Mouse (Mus musculus): ENCODE measurements around the gene Cdh13.

Gene Cdh13

DNA sequence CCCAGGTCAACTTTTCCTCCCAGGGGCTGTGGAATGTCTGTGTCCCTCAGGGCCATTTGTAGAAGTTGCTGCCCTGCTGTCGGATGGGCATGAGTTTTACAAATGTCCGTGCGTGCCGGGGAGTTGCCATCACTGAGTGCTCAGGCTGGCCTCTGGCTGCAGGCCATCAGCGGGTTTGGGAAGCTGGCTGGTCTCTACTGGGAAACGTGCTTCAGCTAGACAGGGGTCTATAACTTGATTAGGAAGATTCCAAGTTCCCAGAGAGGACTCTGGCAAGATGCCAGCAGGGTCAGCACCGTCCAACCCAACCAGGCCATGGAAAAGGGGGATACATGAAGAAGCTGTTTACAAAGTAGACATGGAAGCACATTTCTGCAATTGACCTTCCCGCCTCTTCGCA is 163.0 kb downstream of the Cdh13 start:
- no peak for DNase-seq (ENCODE audit: low read depth, low spot score)

DNA sequence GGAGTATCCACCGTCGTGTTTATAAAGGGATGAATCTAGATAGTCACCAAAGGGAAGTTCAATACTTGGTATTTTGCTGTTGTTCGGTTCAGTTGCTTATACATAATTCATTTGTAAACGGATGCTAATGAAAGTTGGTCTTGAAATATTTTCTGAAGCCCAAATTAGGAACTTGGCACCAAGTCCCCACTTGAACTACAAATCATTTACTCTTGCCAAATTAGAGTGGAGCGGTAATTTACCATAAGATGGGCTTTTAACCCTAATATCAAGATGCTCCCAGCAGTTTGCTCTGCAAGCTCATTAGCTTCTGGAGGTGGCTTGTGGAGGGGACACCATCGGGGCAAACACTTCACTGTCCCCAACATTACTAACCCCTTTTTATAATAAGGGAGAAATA is 164.5 kb downstream of the Cdh13 start:
- DNase-seq (ENCODE audit: low read depth, low spot score), result no peak

DNA sequence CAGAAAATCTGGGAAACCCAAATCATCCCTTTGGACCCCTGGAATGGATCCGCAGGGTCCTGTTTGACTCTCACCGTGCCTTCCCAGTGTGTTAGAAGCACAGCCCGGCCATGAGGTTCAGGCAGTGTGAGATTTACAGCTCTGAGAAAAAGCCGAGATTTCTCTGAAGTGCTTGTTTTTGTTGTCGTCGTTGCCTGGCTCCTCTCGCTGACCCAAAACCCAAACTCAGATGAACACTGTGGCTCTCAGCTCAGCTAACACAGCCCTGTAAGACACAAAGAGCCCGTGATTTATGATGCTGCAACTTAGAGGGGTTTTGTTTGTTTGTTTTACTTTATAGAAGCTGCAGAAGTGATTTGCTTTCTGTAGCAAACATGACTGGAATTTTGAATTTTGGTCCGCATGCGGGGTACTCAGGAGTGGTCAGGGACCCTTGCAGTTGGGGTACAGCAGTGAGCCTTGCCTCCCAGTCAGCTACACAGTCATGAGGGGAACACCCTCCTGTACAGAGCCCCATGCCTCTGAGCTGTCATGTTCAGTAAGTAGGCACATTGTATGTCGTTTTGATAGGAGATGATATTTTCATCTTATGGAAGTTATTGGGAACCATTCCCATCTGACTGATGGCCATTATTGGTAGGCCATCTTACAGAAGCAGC is 169.0 kb downstream of the Cdh13 start:
- DNase-seq (ENCODE audit: low read depth, low spot score), result no peak

DNA sequence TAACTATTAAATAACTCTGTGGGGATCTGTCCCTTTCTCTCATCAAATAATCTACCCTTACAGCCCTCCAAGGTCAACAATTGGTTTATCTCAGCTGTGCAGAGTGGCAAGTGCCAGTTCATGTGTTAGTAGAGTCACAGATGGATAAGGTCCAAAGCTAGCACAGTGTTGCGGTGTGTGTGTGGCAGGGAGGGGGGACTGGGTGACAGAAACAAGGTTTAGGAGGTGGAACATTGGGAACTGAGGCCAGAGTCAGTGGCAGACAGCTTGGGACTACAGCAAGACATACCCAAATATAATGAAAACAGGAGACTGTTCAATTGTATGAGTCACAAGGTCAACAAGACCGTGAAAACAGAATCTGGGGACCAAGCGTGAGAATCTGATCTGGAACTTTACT is 171.7 kb downstream of the Cdh13 start:
- no peak for DNase-seq (ENCODE audit: low read depth, low spot score)

DNA sequence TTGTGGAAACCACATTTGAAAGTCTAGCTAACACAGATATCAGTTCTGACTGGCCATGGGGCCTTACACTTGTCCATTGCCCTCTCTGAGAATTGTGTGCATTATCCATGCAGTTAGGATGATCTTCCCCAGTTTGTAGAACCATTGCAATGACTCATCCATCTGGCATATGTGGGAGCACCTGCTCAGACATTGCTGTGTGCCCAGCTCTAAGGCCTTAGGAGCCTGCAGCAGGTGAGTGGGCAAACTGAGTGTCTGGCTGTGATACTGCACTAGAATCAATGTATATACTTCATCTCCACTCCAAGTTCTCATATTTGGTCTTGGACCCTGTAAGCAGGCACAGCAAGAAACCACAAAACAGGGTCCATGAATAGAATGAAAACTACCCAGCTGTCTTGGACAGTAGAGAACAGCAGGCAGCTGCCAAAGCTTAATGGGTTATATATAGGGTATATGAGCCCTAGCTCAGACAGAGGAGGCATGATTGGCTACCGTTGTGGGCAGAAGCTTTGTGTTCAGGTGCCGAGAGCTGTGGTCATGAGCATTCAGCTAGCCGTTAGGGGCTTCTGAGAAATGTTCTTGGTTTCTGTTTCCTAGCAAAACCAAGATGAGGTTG is 181.9 kb downstream of the Cdh13 start:
- DNase-seq (ENCODE audit: low read depth, low spot score), result no peak

DNA sequence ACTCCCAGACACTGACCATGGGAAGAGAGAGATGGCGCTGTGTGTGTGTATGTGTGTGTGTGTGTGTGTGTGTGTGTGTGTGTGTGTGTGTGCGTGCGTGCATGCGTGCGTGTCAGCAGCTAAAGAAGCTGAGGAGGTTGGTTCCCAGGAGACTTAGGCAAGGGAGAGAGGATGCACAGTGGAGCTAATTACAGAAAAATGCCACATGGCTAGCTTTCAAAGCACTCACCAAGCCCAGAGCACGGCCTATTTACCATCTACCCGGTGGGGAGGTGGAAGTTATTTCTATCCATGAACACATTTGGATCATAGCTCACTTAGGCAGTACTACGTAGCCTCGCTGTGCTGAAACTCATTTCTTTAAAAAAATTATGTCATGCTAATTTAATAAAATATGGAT is 194.1 kb downstream of the Cdh13 start:
- DNase-seq (ENCODE audit: low read depth, low spot score), result no peak

DNA sequence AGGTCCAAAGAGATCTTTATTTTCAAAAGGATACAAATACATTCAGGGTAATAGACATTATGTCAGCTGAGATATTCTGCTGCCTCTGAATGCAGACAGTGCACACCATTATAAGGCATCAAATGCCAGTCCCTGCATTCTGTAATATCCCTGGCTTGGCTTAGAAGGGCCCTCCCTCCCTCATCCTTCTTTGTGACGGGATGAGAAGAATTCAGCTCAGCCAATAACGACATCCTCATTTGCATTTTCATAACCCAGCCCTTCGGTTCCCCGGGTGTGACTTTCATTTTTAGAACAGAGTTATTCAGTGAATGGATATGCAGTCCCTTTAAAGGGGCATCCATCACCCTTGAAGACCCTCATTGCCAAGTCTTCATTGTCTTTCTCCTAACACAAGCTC is 205.2 kb downstream of the Cdh13 start:
- no peak for DNase-seq (ENCODE audit: low read depth, low spot score)

DNA sequence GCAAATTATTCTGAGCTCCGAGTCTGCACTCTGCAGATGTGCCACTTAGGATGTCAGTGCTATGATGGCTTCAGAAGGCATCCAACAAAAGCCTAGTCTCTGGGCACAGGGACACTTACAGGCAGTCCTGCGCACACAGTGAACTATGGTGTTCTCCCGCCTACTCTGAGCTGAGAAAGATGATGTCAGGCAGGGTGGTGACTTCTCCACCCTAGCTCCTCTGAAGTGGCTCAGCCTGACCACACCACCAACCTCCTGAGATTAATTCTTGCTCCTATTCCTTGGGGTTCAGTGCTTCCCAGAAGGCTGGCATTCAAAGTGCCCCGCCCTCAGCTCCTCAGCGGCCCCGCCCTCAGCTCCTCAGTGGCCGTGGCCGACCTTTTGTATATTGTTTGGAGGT is 219.0 kb downstream of the Cdh13 start:
- DNase-seq (ENCODE audit: low read depth, low spot score), result no peak

DNA sequence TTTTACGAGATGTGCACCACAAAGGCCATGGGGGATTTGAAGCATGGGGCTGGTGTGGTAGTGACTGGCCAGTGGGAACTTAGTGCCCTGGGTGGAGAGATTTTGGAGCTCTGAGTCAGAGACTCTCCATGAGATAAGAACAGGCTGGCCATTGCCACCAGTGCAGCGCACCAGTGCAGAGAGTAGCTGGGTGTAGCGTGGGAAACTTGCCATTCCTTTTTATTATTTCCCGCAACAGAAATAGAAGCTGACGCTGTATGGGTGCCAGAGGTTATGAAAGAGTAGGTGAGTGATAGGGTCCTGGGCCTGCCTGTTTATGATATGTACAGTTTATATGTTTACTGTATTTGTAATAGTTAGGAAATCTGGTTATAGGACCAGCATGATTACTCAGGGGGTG is 225.9 kb downstream of the Cdh13 start:
- DNase-seq (ENCODE audit: low read depth, low spot score), result no peak

DNA sequence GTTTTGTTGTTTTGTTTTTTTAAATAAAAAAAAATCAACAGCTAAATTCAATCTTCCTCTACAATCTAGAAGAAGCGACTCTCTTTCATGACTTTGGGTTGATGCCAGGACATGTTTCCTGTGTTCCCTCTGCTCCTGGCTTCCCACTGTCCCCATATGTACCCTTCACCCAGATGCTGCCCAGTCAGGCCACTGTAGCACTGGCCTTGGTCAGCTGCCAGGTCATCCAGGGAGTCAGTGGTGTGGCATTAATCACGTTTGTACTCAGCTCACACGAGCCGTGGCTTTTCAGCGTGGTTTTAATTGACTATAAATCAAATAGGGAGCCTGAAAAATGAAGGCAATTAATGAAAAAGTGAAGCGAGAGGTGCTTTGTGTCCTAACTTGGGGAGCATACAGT is 229.7 kb downstream of the Cdh13 start:
- no peak for DNase-seq (ENCODE audit: low read depth, low spot score)

DNA sequence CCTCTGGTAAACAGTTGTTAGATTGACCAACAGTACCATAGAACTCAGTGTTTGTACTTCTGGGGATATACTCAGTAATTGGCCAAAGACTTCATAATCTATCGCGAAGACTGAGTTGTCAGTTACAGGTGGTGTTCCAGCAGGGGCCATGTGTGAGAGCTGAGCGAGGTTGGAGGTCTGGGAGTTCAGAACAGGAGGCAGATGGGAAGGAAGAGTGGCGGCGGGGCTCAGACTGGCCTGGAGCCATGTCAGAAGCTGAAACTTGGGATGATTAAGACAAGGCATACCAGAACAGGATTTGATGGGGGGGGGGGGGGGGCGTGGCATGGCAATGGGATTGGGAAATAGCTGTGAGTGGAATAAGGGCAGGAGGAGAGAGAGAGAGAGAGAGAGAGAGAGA is 232.1 kb downstream of the Cdh13 start:
- DNase-seq (ENCODE audit: low read depth, low spot score), result no peak

DNA sequence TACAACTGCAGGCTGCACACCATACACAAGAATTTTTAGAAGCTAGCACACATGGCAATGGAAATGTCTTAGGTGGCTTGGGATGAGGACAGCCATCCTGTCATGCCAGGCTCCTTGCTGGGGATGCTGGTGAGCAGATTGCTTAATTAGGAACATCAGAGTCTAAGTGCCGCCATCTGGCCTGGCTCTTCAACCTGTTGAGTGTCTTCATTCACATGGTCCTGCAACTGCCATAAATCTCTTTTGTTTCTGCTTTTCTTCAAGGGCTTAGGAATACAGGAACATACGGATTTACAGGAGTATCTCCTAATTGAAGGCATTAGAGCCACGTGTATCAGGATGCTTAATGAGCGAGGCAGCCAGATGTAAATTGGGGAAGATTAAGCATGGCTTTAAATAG is 233.5 kb downstream of the Cdh13 start:
- DNase-seq (ENCODE audit: low read depth, low spot score), result no peak

DNA sequence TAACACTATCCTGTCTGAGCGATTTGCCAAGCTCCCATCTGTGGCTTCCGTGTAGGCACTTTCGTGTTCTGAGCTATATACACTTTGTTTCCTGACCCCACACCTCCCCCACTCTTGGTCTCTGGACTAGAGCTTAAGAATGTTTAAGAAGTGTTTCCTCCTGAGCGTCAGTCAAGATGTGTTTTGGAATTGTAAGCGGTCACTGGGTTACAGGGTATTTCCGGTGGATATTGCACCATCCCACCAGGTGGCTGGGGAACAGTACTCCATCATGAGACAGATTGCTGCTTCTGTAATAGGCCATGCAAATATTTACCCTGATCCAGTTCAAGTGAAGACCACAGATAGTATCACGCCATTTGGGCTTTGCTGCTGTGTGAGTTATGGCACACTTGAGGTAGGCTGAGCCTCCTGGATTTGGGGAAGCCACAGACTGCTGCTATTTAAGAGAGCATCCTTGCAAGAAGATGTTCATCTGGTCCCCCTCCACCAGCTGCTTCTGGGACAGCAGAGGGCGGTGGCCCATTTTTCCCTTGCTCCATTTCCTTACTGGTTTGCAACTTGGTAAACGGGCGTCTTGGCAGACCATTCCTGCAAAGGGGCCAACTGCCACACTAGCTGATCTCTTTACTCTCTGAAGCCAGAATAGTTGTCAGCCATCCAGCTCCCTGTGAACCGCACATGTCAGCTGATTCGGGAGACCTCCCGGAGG is 234.7 kb downstream of the Cdh13 start:
- no peak for DNase-seq (ENCODE audit: low read depth, low spot score)

DNA sequence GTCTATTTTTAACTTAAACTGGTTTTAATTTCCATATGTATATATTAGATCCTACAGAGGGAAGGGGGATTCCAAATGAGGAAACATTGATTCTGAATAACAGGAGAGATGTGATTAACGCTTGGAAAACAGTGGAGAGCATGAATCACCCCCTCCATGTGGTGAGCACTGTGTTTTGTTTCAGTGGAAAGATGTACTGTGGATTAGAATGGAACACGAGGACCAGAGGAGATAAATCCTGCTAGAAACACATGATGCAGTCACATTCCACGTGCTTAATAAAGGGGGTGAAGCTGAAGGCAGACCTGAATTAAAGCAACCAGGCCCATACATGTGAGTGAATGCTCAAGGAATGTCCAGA is 235.2 kb downstream of the Cdh13 start:
- DNase-seq (ENCODE audit: low read depth, low spot score), result no peak

DNA sequence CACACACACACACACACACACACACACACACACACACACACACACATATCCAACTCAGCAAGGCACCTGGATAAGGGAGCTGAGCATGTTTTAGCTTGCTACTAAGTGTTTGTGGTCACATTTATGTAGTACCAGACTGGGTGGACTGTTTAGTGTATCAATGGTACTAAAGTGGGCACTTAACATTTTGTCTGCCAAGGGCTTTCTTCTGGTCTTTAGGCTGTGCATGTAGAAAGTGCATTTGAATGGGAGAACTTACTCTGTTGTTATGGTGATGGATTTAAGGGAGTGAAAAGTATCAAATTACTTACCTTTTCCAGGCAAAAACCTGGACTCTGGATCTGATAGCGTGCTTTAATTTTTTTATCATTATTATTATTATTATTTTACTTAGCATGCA is 240.4 kb downstream of the Cdh13 start:
- no peak for DNase-seq (ENCODE audit: low read depth, low spot score)

DNA sequence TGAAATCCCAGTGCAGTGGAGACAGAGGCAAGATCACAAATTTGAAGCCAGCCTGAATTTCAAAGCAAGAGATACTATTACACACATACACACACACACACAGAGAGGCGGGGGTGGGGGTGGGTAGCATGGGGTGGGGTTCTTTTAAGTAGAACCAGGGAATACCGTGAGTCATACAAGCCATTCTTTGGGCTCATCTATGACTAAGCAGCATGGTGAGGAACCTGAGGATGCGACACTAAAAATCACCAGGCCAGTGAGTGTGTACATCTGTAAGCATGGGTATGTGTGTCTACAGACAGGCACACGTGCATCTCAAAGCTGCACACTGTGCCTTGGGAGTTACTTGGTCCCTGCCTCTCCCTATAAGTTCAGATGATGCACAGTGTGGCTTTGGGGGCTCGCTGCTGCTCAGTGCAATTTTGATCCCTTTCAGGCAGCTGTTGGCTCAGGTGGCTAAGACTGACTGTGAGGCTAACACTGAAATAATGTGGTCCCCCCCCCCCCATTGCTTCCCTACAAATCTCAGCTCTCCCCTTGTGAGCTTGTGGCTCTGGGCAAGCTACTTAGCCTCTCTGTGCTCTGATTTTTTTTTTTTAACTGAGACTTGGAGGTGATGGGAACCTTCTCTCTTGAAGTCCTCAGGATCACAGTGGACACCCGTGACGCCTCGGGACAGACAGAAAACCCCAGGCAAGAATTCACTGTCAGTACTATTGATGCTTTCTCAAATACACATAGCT is 255.5 kb downstream of the Cdh13 start:
- no peak for DNase-seq (ENCODE audit: low read depth, low spot score)

DNA sequence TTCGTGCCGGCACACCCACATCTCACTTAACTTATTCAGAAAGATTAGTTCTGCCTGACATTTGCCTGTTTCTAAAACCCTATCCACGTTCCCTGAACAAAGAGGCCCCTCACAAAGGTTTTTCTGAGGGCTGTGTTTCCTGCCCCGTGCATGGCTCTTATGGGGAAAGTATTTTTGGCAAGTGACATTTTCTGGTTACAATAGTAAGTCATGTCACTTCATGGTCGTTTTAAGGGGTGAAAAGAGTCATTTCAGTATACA is 256.0 kb downstream of the Cdh13 start:
- DNase-seq (ENCODE audit: low read depth, low spot score), result no peak

DNA sequence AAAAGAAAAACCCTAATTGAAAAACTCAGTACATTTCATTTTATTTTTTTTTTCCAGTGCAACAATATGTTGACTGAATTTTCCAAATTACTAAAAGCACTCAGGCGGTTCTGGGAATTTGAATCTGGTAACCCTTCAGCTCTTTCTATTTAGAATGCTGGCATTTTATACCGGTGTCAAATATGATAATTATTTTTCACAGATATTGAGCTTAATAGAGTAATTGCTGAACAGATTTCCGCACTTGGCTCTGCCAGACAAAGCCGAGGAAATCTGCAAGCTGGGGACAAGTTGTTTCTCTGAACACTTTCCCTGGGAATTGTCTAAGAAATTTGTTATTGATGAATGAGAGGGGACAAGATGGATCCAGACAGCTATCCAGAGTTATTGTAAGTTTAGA is 256.4 kb downstream of the Cdh13 start:
- no peak for DNase-seq (ENCODE audit: low read depth, low spot score)

DNA sequence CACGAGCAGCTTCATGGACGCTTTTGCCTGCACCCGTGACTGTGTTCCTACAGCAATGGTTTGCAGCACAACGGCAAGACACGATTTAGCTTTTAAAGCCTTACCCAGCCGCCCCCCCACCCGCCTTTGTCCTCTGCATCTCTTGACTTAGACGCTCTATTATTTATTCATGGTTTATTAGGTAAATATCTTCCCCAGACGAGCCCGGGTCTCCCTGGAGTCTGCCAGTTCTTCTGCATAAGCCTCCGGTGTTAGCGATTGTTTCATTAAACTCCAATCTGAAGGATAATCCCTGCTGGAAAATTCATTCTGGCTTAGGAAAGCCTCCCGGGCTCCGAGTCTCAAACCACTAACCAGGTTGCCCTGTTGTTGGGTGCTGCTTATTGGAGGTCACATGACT is 268.9 kb downstream of the Cdh13 start:
- DNase-seq (ENCODE audit: low read depth, low spot score), result no peak

DNA sequence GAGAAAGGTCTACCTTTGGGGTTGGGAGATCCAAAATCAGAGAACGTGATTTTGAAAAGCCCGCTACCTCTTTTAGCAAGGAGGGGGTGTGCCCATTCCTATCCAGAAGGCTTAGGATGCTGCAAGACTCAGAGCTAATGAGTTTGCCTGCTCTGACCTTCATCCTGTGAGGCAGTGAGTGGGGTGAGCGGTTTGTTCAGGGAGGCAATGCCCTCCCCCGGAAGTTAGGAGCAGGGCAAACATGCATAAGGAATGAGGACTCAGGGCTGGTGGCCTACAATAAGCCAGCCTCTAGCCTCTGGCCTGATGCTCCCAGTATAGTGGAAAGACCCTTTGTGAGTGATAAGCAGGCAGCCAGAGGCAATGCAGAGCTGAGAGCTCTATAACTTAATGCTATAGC is 269.3 kb downstream of the Cdh13 start:
- no peak for DNase-seq (ENCODE audit: low read depth, low spot score)

DNA sequence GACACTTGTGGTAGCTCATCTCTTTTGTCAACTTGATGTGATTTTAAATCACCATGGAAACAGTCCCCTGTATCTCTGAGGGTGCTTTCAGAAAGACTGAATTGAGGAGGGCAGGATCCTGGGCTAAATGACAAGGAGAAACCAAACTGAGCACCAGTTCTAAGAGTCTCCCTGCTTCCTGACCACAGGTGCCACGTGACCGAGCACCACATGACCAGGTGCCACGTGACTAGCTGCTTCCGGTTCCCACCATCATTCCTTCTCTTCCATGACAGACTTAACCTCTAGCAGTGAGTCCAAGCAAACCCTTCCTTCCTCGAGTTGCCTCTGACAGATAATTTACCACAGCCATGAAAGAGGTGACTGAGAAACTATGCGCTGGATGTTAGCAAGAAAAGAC is 280.5 kb downstream of the Cdh13 start:
- DNase-seq (ENCODE audit: low read depth, low spot score), result no peak

DNA sequence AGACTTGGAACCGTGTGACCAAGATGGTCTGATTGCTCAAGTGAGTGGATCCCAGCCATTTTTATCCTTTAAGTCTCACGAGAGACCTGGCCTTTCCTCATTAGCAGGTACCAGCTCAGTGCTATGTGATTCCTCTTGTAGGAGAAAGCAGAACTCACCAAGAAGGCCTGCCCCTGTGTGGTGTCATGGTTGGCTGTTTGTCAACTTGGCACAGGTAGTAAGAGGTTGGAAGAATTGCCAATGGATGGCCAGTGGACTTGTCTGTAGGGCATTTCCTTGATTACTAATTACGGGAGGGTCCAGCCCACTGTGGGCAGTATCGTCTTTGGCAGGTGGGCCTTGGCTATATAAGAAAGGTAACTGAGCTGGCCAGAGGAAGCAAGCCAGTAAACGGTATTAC is 281.7 kb downstream of the Cdh13 start:
- no peak for DNase-seq (ENCODE audit: low read depth, low spot score)
